Mouse (Mus musculus) left cerebral cortex, adult 9 months (tissue): ENCODE measurements around the gene Aifm2.

Experiments used
- DNase-seq, 2 experiments: peaks; one replicate each; pipeline ENCODE4 v3.0.0; 2022; ENCODE audit warnings: low spot score in 2 of 2

Gene Aifm2

DNA sequence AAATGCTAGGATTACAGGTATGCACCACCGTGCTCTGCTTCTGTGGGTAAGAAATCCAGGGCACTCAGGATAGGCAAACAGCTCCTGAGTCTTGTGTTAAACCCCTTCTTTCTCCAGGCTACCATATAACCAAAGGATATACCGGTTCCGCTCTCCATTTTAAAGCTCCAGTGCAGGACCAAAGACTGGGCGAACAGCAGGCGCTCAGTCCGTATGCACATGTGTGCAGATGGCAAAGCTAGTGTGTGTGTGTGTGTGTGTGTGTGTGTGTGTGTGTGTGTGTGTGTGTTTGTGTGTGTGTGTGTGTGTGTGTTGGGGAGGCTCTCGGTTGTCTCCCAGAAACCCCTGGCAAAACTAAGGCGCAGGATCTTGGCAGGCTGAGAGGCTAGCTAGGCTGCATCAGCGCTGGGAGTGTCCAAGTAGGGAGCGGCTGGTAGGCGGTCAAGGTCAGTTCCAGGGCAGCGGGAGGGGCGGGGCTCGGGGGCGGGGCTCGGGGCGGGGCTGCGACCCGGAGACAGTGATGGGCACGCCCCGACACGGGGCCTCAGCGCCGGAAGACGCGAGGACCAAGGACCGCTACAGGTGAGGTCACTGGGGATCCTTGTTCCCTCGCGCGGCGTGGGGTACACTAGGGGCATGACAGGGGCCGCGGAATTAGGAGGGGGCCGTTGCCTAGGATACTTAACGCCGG is at the start of gene Aifm2:
Aifm2 (plus strand) TSS at position 493 of the 691 bp plus-strand sequence.
- no peak for DNase-seq

DNA sequence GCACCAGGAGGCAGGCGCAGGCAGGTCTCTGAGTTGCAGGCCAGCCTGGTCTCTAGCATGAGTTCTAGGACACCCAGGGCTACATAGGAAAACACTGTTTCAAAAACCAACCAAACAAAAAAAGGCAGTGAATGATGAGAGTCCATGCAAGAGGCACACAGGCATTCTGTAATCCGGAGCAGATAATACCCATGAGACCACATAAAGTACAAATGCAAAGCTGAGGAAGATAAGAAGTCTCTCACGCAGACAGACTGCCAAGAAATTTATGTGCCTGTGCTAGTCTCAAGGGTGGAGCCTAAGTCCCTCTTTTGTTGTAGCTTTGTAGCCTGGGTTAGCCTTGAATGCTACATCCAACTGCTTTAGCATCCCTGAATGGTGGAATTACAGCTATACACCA is 49.4 kb upstream of the Aifm2 start:
- DNase-seq, result no peak

DNA sequence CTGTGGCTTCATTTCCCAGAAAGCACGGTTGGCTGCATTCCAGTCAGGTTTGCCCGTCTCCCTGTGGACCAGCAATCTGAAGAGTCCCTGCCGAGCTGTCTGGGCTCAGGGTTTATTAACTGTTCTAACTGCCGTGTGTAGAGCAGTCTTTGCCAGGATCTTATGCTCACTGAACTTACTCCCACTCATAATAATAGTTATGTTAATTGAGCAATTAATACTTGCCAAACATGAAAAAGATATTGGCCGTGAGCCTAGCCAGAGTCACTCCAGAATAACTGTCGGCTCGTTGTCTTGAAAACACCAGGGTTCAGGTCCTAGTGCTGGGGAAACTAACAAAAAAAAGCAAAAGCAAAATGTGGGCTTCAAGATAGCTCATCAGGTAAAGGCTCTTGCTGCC is 45.8 kb upstream of the Aifm2 start:
- DNase-seq, result no peak

DNA sequence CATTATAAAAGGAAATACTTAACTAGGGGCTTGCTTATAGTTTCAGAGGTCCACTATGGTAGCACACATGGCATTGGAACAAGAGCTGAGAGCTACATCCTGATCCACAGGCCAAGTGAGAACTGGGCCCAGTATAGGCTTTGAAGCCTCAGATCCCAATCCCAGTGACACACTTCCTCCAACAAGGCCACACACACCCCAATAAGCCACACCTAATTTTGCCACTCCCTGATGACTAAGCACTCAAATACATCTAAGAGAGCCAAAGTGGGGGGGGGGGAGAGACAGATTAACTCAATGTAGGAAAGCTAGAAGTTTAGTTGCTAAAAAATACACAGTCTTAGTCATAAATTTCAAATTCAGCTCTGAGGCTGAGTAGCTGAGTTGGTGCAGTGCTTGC is 45.2 kb upstream of the Aifm2 start:
- no peak for DNase-seq

DNA sequence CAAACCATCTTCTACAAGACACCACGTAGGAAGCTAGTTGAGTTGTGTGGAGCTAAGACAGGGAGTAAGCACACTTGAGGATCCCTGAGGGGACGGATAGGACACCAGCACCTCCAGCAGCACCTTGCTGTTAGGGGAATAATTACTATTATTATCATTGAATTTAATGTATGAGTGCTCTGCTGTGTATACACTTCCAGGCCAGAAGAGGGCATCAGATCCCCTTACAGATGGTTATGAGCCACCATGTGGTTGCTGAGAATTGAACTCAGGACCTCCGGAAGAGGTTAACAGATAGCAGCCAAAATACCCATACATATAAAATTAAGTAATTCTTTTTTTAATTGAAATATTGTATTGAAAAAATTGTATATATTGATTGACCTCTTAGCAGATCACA is 44.3 kb upstream of the Aifm2 start:
- no peak for DNase-seq

DNA sequence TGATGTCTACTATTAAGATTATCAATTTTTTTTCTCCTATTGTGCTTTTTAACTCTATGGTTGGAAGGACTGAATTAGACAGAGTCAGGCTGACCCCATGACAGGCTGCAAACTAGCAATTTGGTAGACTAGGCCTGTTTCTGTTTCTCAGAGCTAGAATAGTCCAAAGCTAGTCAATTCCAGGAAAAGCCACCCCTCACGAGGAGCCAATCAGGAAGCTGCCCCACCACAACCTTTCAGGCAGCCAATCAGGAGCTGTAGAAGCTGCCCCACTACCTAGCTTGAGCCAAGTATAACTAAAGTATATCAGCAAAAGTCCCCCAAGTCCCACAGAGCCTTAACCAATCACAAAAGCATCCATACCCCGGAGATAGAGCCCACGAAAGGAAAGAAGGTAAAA is 39.1 kb upstream of the Aifm2 start:
- no peak for DNase-seq

DNA sequence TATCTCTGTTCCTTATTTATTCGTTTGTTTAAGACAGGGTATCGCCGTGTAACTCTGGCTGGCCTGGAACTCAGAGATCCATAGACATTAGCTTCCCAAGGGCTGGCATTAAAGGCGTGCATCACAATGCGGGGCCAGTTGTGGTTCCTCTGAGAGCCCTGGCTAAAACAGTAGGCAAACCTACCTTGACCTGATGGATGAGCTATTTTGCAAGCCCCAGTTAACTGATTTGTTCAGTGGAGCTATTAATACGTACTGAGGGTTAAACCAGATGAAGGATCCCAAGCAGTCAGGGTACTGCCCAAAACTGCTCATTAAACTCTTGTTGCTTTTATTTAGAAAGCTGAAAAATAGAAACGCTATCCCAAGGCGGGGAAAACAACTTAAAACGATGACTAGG is 35.5 kb upstream of the Aifm2 start:
- no peak for DNase-seq

DNA sequence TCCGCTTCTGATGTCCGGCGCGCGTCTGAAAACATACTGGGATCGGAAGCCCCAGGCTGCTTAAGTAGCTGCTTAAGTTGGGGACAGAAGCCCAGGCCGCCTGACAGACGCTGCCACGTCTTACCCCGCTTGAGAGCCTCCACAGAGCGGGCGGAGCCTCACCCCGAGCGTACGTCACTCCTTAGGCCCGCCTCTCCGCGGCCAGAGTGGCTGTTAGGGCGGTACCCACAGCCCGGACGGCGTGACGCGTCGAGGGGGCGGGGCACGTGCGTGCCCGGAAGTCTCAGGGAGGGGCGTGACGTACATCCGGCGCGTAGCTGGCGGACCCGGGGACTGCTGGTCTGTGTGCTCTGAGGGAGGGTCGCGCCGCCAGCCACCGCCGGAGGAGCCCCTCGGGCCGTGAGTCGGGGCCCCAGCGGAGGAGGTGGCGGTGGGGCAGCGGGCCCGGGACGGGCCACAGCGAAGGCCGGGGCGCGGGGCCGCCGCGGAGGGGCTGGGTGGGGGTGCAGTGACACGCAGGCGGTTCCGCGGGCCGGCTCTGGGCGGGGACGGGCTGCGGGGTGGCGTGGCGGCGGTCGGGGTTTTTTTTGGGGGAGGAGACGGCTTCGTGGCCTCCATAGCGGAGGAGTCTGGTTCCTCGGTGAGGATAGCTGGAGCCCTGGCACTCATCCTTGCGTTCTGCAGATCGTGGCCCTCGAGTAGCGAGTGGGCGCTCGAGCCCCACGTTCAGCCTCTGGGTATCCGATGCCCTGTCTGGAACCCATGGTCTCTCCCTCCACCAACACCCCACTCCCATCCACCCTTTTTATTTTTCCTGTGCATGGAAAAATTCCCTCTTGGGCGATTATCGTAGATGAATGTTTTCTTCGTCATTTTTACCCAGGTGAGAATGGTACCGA is 34.8 kb upstream of the Aifm2 start, which contains the start of gene Sar1a:
Sar1a (plus strand) TSS at position 285 of the 899 bp plus-strand sequence.
- DNase-seq, result peak; percentile 93 to 98

DNA sequence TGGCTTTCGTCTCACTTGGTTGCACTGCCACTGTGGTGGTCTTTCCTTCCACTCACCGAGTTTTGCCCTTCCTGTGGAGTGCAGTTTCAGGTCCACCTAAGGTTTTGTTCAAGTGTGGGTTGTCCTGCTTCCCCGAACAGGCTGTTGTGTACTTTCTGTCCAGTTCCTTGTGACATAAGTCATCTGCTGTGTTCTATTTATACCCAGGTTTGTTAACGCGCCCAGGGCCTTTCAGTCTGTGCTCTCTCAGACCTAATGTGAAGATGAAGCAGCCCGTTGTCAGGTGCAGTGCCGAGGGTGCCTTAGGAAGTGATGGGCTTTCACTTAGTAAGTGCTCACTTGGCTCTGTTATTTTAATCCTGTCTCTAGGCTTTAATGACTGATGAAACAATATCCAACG is 25.7 kb upstream of the Aifm2 start:
- no peak for DNase-seq

DNA sequence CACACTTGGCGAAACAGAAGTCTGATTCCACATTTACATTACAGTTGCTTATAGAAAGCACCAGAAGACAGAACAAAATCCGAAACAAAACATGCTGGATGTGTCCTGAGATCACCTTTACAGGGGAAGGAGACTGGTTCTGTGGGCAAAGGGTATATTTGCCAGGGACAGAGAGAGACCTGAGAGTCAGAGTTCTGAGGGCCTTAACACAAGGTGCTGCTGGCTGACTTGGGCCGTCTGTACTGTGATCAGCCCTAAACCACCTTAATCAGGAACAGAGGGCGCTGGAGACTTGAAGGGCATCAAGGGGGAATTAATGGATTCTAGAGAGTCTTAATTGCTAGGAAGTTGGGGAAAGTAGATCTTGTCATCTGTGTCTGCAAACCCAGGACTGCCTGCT is 21.5 kb upstream of the Aifm2 start:
- no peak for DNase-seq

DNA sequence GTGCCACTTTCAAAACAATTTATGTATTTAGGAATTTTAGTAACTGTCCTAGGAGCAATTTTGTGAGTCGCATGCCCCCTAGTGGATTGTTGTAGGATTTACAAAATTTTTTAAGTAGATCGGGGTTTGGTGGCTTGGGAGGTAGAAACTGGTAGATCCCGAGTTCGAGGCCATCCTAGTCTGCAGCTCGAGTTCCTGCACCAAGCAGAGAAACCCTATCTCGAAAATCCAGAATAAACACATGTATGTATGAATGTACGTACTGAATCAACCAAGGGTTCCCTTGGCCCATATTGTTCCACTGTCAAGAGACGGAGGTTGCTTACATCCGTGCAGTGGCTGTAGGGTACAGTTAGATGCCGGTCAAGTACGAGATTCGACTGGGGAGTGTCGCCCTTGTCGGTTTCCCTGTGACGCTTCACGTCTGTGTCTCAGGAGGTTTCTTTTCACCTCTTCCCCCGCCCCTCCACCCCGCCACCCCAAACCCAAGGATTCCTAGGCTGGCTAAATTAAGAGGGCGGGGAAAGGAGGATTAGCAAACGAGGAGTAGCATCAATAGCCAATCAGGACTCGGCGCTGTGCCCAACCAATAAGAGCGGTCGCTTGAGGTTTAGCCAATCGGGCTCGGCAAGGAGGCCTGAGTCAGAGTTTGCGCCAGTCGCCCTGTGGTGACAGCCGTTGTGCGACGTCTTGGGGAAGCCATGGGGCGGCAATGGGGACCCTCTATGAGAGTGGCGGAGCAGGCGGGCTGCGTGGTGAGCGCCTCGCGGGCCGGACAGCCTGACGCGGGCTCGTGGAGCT is 20.0 kb upstream of the Aifm2 start, which contains the start of gene Tysnd1:
Tysnd1 (plus strand) TSS at position 645 of the 801 bp plus-strand sequence.
- DNase-seq, result peak; percentile 90 to 97

DNA sequence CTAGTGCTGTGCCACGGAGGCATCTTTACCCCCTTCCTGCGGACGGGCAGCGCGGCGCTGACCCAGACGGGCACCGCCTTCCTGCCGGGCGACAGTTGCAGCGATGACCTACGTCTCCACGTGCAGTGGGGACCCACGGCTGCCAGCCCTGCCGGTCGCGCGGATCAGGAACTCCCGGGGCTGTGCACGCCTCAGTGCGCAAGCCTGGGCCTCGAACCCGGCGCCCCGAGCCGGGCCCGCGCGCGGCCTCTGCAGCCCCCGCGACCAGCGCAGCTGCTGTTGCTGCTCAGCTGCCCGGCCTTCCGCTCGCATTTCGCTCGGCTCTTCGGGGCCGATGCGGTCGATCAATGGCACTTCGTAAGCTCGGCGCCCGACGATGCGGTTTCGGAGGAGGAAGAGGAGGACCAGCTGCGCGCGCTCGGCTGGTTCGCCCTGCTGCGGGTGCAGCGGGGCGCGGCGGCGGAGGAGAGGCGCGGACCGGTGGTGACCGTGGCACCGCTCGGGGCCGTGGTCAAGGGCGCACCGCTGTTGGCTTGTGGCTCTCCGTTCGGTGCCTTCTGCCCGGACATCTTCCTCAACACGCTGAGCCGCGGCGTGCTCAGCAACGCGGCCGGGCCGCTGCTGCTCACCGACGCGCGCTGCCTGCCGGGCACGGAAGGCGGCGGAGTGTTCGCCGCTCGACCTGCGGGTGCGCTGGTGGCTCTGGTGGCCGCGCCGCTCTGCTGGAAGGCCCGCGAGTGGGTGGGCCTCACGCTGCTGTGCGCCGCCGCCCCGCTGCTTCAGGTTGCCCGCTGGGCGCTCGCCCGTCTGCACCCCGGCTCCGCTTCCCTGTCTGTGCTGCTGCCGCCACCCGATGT is 19.1 kb upstream of the Aifm2 start:
- DNase-seq, result no peak

DNA sequence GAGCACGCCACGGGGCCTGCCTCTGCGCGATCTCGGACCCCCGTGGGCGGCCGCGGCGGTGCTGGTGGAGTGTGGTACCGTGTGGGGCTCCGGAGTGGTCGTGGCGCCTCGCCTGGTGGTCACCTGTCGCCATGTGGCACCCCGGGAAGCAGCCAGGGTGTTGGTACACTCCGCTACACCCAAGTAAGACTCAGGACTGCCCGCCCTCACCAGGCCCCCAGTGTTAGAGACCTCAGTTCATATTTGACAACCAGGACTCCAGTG is 18.6 kb upstream of the Aifm2 start:
- DNase-seq, result no peak

DNA sequence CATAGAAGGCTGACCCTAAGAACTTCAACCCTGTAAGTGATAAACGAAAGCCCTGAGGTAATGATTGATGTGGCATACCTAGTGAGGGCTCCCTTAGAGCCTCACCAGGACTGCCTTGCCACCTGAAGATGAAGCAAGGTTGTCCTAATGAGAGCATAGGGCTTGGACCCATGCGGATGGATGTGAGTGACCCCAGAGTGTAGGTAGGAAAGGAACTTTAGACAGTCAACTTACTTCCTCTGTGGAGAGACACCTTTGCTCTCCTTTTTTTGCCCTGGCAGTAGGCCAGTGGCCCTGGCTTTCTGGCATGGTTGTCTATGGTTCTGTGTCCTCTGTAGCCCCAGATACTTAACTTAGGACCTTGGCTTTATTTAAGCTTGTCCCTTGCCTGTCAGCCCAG is 18.0 kb upstream of the Aifm2 start:
- no peak for DNase-seq

DNA sequence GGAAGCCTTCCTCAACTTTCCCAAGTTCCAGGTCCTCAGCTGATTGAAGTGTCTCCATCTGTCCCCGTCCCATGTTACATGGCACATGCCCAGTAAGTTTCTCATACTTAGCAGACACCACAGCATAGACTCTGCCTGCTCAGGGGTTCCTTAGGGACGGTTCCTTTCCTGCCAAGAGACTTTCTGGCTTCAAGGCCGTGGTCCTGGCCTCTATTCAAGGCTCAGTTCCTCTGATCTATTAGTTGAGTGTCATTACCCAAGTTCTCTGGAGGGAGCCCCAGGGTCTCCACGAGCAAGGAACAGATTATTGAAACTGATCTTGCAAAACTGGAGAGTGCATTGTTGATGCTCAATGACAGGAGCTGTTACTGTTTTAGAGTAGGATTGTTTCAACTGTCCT is 10.4 kb upstream of the Aifm2 start:
- DNase-seq, result no peak

DNA sequence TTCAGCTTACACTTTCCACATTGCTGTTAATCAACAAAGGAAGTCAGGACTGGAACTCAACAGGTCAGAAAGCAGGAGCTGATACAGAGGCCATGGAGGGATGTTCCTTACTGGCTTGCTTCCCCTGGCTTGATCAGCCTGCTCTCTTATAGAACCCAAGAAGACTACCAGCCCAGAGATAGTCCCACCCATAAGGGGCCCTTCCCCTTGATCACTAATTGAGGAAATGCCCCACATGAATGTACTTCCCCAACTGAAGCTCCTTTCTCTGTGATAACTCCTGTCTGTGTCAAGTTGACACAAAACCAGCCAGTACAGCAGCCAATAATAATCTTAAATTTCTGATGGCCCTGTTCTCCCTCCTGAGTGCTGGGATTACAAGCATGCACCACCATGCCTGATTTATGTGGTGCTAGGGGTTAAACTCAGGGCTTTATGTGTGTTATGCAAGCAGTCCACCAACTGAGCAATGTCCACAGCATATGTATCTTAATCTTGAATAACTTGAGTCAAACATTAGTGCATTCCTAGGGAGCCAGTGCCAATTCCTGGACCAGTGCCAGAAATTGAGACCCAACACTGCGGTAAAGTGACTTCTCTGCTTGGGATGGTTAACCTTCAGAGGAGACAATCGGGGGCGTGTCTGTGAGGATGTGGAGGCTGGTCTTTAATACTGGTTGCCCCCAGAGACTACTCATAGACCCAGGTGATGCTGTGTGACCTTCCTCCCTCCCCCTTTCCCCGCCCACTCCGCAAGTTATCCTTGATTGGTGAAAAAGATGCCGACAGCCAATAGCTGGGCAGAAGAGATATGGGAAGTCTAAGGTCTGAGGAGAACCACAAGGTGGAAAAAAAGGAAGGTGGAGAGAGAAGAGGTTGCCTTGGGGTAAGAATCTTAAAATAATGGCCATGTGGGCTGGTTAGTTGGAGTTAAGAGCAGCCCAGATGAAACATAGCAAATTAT is 8.4 kb upstream of the Aifm2 start:
- no peak for DNase-seq

DNA sequence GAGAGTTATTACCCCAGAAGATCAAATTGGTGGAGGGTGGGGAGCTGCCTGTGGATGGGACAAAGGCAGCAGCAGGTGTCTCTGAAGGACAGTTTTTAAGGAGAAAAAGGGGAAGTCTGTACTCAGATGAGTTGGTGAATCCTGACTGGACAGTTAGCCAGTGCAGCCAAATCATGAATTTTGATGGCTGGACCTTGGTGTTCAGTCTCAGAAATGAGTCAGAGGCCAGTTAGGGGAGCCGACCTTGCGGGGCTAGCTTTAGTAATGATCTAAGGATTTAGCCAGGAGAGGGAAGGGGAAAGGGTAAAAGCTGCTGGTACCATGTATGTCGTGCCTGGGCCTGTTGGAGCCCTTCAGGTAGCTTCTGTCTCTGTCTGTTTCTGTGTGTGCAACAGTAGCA is 1.5 kb upstream of the Aifm2 start:
- DNase-seq, result no peak

DNA sequence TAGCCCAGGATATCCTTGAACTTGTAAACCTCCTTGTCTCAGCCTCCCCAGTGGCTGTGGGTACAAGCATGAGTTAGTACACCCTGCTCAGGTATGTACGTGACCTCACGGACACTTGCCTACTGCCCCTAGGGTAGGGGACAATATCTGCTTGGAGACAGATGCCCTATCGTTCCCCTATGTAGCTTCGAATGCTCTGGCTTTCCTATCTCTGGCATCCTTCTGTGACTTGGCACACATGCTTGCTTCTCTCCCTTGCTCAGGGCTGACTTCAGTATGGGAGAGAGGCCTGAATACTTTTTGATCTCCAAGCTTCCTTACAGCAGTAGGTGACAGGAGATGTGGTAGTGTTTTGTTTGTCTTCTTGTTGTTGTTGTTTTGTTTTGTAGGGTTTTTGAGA is 917 bp upstream of the Aifm2 start:
- DNase-seq, result no peak

DNA sequence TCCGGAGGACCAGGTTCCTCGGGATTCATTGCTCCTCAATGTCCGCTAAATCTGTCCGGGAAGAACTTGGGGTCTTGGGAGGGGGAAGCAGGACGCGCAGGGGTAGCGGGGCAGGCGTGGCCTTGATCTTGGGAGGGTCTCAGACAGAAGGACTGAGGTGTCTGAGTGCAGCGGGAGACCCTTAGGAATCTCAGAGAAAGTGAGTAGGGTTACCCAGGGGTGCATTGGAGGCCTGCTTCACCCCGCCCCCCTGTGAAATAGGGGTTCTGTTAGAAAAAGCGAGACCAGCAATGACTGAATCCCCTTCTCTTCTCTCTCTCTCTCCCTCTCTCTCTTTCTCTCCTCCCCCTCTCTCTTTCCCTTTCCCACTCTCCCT is 387 bp downstream of the Aifm2 start:
- no peak for DNase-seq
